Mouse (Mus musculus): ENCODE results near the gene Sema7a. TPM values are rescaled to one million over a fixed set of nuclear protein-coding genes. Genes with fewer than 3 reads are reported as not detected.

The Sema7a gene
- polyA plus RNA-seq, 1 experiment from 2014 or later, result 0.27 TPM

GRCm38 (mm10) chr9:57964528-57965250, 24.8 kb downstream of the Sema7a start:
- Histone ChIP-seq H3K9ac (no peak overlapping the region), H3K27me3 (no peaks in the 10 kb centered on the region), H3K9me3 (no peaks in the 10 kb centered on the region), H3K4me2 (replicated peaks) (no peak overlapping the region), H3K27ac (no peak overlapping the region), H3K36me3 (no peaks in the 10 kb centered on the region; the same call in 1 of the 2 replicates), H3K4me3 (no peak overlapping the region), H3K4me1 (peaks cover 11% of the 10 kb centered on the region; the same call in 1 of the 2 replicates)
- WGBS, result 77% methylated on average over 6 of the region's 6 CpGs
- no peak for ATAC-seq (ENCODE audit: low FRiP score, low read depth)

DNA sequence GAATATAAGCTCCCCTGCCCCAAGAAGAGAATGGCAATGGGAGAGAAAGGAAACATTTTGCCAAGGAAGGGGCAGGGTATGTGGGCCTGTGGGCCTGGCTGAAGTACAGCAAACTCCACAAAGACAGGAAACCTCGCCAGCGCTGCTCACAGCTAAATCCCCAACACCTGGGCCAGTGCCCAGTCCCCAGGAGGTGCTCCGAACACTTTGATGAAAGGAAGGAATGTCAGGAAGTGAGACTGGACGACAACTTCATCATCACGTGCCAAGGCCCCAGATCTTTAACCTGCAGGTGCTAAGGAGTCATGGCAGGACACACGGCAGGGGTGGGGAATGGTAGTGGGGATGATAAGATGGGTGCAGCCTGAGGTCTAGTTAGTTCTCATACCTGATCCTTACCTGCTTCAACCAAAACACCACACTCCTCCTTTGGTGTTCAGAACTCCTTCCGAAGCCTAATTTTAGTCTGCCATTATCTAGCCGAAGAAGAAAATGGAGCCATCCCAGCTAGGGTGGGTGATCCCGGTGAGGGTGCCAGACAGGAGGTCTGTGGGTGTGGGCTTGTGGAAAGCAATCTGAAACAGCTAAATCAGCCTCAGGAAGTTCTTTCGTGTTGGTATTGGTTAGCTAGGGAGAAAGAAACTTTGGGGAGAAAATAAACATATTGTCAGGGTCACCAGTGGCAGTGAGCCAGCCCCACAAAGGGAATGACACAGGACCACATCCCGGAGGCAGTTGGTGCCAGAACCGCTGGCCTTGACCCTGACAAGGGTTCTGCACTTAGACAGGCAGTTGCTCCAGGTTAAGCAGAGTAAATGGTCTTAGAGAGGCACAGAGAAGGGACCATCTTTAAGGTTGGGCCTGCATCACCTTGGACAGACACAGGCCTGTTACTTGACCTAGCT, 25.6 kb downstream of the Sema7a start:
- no peak overlapping the region for H3K9ac ChIP-seq
- no peak overlapping the region for H3K4me3 ChIP-seq
- H3K4me2 ChIP-seq (replicated peaks), result no peak overlapping the region
- 57% methylated on average over 12 of the region's 12 CpGs for WGBS
- H3K4me1 ChIP-seq, result peaks cover 15% of the 10 kb centered on the region
- ATAC-seq (ENCODE audit: low FRiP score, low read depth), result no peak
- H3K36me3 ChIP-seq, result no peaks in the 10 kb centered on the region
- no peak overlapping the region for H3K27ac ChIP-seq
- H3K27me3 ChIP-seq, result no peaks in the 10 kb centered on the region
- no peaks in the 10 kb centered on the region for H3K9me3 ChIP-seq

DNA sequence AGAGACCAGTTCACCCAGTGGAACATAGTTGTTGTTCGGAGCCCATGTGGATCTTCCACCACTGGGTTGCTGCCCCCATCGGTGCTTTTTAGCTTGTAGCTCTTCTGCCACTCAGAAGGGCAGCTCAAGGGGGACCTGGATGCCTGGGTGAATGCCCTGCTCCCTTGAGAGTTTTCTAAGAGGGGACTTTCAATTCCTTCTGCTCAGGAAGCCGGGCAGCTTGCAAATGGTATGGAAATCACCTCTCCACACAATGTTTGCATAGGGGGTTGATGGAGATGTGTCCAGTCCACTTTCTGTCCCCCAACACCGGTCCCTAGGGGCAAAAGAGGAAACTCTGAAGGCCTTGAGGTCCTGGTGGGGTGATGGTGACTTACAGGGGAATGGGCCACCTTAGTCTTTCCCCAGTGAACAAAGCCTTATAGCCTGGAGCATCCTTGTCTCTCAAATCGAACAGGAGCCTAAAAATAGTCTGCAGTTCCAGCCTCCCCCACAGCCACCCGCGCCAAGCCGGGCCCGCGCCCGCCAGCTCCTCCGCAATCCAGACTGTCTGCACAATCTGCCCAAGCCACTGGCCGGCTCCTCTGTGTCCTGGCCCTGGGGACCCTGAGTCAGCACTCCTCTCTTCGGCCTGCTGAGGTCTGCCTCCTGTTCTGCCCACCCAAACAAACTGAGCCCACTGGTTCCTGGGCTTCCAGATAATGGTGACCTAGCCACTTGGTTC, 27.5 kb downstream of the Sema7a start:
- no peaks in the 10 kb centered on the region for H3K36me3 ChIP-seq
- ATAC-seq (ENCODE audit: low FRiP score, low read depth), result no peak
- H3K27ac ChIP-seq, result no peak overlapping the region
- no peak overlapping the region for H3K4me3 ChIP-seq
- H3K4me2 ChIP-seq (replicated peaks), result no peak overlapping the region
- no peaks in the 10 kb centered on the region for H3K9me3 ChIP-seq
- WGBS, result 79% methylated on average over 14 of the region's 14 CpGs
- H3K4me1 ChIP-seq, result peaks cover 26% of the 10 kb centered on the region
- no peaks in the 10 kb centered on the region for H3K27me3 ChIP-seq
- H3K9ac ChIP-seq, result no peak overlapping the region

DNA sequence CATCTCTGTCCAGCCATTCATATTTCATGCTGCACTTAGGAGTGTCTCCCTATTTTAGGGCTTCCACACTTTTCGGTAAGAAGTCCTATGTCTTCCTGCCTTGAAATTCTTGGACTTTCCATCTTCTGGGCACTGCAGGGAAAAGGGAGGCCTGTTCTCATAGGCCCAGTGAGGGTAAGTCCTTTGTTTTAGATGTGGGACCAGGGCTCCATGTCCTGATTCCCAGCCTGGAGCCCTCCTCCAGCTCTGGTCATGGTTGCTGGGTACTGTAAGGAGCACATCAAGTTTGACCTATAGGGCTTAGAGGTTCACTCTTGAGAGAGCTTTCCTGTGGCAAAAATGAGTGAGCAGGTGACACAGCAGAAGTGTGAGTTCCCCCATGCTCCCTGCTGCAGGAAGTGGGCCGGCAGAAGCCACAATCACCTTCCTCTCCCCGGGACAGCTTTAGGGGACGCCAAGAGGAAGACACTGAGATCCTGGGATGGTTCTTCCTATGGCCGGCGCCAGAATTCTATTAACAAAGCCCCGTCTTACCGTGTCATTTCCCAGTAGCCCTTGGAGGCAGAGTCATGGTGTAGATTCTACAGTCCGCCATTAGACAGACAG, 28.4 kb downstream of the Sema7a start:
- ATAC-seq (ENCODE audit: low FRiP score, low read depth), result no peak

DNA sequence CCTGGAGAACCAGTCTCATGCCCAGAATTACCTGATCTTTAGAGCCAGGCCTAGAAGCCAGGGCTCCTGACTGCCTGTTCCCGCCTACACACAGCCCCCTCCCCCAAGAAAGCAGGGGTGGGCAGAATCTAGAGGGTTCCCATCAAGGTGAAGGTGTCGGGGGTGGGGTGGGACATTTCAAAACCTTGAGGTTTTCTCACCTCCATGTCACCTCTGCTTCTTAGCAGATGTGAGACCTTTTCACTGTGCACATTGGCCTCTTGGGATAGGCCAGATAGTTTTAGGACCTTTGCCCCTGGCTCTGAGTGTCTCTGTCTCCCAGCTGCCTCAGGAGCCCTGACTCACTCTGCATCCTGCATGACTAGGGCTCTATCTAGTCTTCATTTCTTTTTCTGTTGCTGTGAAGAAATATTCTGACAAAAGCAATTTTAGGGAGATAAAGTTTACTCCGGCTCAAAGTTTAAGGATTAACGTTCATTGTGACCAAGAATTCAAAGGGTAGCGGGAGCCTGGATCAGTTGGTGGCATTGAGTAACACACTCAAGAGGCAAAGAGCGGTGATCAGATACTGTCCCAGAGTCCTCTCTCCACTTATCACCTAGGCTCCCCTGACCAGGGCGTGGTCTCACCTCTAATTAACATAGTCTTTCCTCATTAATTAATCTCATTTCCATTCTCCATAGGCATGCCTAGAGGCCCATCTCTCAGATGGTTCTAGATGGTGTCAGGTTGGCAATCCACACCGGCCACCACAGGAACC, 29.1 kb downstream of the Sema7a start:
- no peak for ATAC-seq (ENCODE audit: low FRiP score, low read depth)
- H3K27ac ChIP-seq, result no peak overlapping the region
- WGBS, result 88% methylated on average over 8 of the region's 8 CpGs
- no peaks in the 10 kb centered on the region for H3K36me3 ChIP-seq
- no peak overlapping the region for H3K4me3 ChIP-seq
- no peaks in the 10 kb centered on the region for H3K9me3 ChIP-seq
- H3K27me3 ChIP-seq, result no peaks in the 10 kb centered on the region
- H3K4me1 ChIP-seq, result peaks cover 39% of the 10 kb centered on the region
- no peak overlapping the region for H3K4me2 ChIP-seq (replicated peaks)
- no peak overlapping the region for H3K9ac ChIP-seq

More for the DNA sequence above, 28.4 kb downstream of the Sema7a start:
- no peak overlapping the region for H3K4me2 ChIP-seq (replicated peaks)
- no peak overlapping the region for H3K27ac ChIP-seq
- H3K27me3 ChIP-seq, result no peaks in the 10 kb centered on the region
- 82% methylated on average over 9 of the region's 9 CpGs for WGBS
- peaks cover 35% of the 10 kb centered on the region for H3K4me1 ChIP-seq
- no peaks in the 10 kb centered on the region for H3K36me3 ChIP-seq
- no peaks in the 10 kb centered on the region for H3K9me3 ChIP-seq
- no peak overlapping the region for H3K4me3 ChIP-seq
- H3K9ac ChIP-seq, result no peak overlapping the region

DNA sequence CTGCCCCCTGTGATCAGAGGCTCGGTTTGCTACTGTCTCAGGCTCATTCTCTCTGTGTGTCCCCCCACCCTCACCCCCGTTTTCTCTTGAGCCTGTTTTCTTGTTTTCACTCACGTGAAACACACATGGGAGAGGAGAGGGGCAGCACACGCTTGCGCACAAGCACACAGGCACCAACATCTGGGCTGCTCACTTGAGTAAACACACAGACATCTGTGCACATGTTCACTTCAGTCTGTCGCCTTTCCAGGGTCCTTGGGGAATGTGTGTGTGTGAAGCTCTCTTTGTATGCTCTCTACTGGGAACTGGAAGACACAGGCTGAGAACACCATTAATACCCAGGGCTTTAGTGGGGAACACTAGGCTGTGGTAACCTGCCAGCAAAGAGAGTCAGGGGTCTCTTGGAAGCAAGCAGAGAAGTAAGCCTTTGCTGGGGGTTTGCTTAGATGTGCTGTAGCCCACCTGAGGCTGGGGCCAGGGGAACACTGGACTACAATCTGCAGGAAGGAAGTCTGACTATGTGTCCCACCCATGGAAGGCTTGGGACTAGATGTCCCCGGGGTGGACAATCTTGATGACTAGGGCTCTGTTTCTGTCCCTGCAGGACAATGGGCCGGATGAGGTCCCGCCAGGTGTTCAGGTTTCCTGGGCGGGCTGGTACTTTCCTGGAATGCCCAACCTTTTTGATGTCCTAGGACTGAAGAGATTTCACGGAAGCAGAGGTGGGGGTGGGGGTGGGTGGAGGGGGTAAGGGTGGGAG, 30.0 kb downstream of the Sema7a start:
- H3K9ac ChIP-seq, result no peak overlapping the region
- no peak overlapping the region for H3K27ac ChIP-seq
- H3K4me2 ChIP-seq (replicated peaks), result no peak overlapping the region
- H3K9me3 ChIP-seq, result no peaks in the 10 kb centered on the region
- 73% methylated on average over 11 of the region's 11 CpGs for WGBS
- peaks cover 43% of the 10 kb centered on the region for H3K4me1 ChIP-seq
- H3K27me3 ChIP-seq, result no peaks in the 10 kb centered on the region
- H3K4me3 ChIP-seq, result no peak overlapping the region
- H3K36me3 ChIP-seq, result no peaks in the 10 kb centered on the region
- ATAC-seq (ENCODE audit: low FRiP score, low read depth), result no peak

GRCm38 (mm10) chr9:57971413-57971812, 31.5 kb downstream of the Sema7a start:
- Histone ChIP-seq H3K4me3 (no peak overlapping the region), H3K27ac (no peak overlapping the region), H3K36me3 (no peaks in the 10 kb centered on the region), H3K27me3 (no peaks in the 10 kb centered on the region), H3K9ac (no peak overlapping the region), H3K4me1 (peaks cover 36% of the 10 kb centered on the region), H3K9me3 (no peaks in the 10 kb centered on the region), H3K4me2 (replicated peaks) (no peak overlapping the region)
- 90% methylated on average over 5 of the region's 5 CpGs for WGBS
- ATAC-seq (ENCODE audit: low FRiP score, low read depth), result no peak

GRCm38 (mm10) chr9:57972141-57972591, 32.3 kb downstream of the Sema7a start:
- H3K9ac ChIP-seq, result no peak overlapping the region
- no peak for ATAC-seq (ENCODE audit: low FRiP score, low read depth)
- 48% methylated on average over 9 of the region's 9 CpGs for WGBS
- H3K36me3 ChIP-seq, result no peaks in the 10 kb centered on the region
- H3K4me2 ChIP-seq (replicated peaks), result peak overlapping the region; percentile 10
- H3K9me3 ChIP-seq, result no peaks in the 10 kb centered on the region
- peak overlapping the region; percentile 39; the same call in 1 of the 2 replicates for H3K27ac ChIP-seq
- no peaks in the 10 kb centered on the region for H3K27me3 ChIP-seq
- no peak overlapping the region for H3K4me3 ChIP-seq
- peaks cover 36% of the 10 kb centered on the region for H3K4me1 ChIP-seq

- Histone ChIP-seq H3K4me3 (no peak overlapping the region), H3K9ac (no peak overlapping the region), H3K27ac (peak overlapping the region; percentile 39; the same call in 1 of the 2 replicates), H3K36me3 (no peaks in the 10 kb centered on the region), H3K4me1 (peaks cover 36% of the 10 kb centered on the region), H3K9me3 (no peaks in the 10 kb centered on the region), H3K4me2 (replicated peaks) (peak overlapping the region; percentile 10; the same call in 1 of the 2 replicates), H3K27me3 (no peaks in the 10 kb centered on the region)
- 35% methylated on average over 9 of the region's 9 CpGs for WGBS
- ATAC-seq (ENCODE audit: low FRiP score, low read depth), result 0 out of 2 replicates have a peak, but pooled peaks have one; percentile 57
These were observed 33.0 kb downstream of the Sema7a start for GRCm38 (mm10) chr9:57972776-57973439.

DNA sequence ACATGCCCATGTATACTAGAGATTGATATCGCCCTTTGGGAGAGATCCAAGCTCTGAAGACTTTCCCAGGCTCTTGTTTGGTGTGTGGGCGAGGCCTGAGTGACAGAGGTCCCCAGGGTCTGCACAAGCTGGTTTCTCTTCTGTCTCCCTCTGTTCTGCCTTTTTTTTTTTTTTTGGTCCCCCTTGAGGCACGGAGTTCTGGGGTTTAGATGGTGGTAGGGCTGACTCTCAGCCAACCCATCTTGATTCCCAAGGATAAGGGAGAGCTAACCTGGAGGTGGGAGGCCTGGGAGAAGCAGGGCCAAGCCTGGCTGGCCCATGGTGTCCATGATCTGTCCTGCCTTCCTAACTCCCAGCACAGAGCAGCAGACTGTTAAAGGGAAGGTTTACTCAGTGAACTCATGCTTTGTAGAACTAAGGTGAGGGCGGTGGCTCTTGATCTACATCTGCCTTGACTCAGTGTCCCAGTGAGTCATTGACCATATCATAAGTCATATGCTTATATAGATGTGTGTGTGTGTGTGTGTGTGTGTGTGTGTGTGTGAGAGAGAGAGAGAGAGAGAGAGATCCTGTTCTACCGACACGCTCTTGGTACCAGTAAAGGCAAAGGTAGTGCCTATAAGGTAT, 33.6 kb downstream of the Sema7a start:
- no peak for ATAC-seq (ENCODE audit: low FRiP score, low read depth)
- H3K4me3 ChIP-seq, result no peak overlapping the region
- H3K27me3 ChIP-seq, result no peaks in the 10 kb centered on the region
- H3K4me1 ChIP-seq, result peaks cover 36% of the 10 kb centered on the region
- WGBS, result 84% methylated on average over 6 of the region's 6 CpGs
- H3K27ac ChIP-seq, result peak overlapping the region; percentile 16; the same call in 1 of the 2 replicates
- H3K9ac ChIP-seq, result no peak overlapping the region
- H3K4me2 ChIP-seq (replicated peaks), result no peak overlapping the region
- no peaks in the 10 kb centered on the region for H3K9me3 ChIP-seq
- no peaks in the 10 kb centered on the region for H3K36me3 ChIP-seq

All from limb, embryonic 13.5 days (tissue).